Mouse (Mus musculus) E14TG2a.4 (cell line): ENCODE measurements at regions not wholly inside any gene's neighbourhood (a gene's known extent, or its start where the extent isn't known, plus 50 kb on each side); places are given as distances from the start of the nearest gene placed in this dataset.

Experiments
- CTCF ChIP-seq: conservative IDR thresholded peaks from 2 replicates; pipeline ENCODE4 v1.5.1; 2014; ENCODE audit warnings: low read length
- NANOG ChIP-seq: IDR thresholded peaks from 2 replicates; pipeline ENCODE4 v1.6.1; 2014; ENCODE audit warnings: borderline replicate concordance, low read length, mixed read lengths
- POU5F1 ChIP-seq: IDR thresholded peaks from 2 replicates; pipeline ENCODE4 v1.6.1; 2014; ENCODE audit warnings: low read length, borderline replicate concordance

- TF ChIP-seq CTCF (no peak), POU5F1 (no peak), NANOG (no peak)
Measured at GRCm38 (mm10) chr13:57354606-57355005, 458.8 kb upstream of the Trpc7 start.
